Mouse (Mus musculus) liver, adult 2 months (tissue): ENCODE measurements around the gene Lig3.

Experiments used
- CTCF ChIP-seq: fragments of 200-500 bp; IDR thresholded peaks from 2 replicates; pipeline ENCODE4 v1.5.1; 2011; ENCODE audit warnings: low read depth, low read length, control low read depth
- POLR2A ChIP-seq: fragments of 200-500 bp; IDR thresholded peaks from 2 replicates; pipeline ENCODE4 v1.6.1; 2011; ENCODE audit warnings: low read length, control low read depth; ENCODE audit not compliant: insufficient read depth; ENCODE audit errors: extremely low read depth

DNA sequence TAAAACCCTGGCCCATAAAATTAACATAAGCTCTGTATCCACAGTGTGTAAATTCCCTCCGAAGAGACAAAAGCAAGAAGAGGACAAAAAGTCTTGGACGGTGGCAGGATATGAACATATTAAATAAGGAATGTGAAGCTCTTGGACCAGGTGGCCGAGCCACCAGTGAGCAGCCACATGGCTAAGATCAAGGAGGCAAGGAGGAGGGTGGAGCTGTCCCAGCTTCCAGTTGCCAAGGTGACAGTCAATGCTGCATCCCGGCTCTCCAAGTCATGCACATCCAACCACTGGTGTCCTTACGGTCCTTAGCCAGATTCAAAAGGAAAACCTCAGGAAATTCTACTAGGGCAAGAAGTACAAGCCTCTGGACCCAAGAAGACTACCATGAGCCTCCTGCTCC, 57.6 kb downstream of the Lig3 start:
- TF ChIP-seq POLR2A (no peak), CTCF (no peak)
